Mouse (Mus musculus) kidney, embryonic 14.5 days (tissue): ENCODE results near the gene Tmprss3. TPM values are rescaled to one million over a fixed set of nuclear protein-coding genes. Genes with fewer than 3 reads are reported as not detected.

Source experiments
- ATAC-seq: fragments of 200-750 bp; cut with Nextera tagmentation; 2 replicates; pipeline ENCODE4 v1.8.0; 2017; ENCODE audit warnings: moderate number of reproducible peaks, mild to moderate bottlenecking, moderate TSS enrichment, moderate library complexity; ENCODE audit not compliant: low FRiP score, low TSS enrichment
- H3K27ac ChIP-seq: fragments of 300-500 bp; sonication (generic); 2 replicates; pipeline ENCODE4 v1.5.1; 2014; ENCODE audit warnings: low read depth, mild to moderate bottlenecking, low read length, moderate library complexity, mixed read lengths
- H3K27me3 ChIP-seq: fragments of 300-500 bp; sonication (generic); 2 replicates; pipeline ENCODE4 v1.6.1; 2014; ENCODE audit warnings: mild to moderate bottlenecking, low read length; ENCODE audit not compliant: control insufficient read depth, insufficient read depth
- H3K36me3 ChIP-seq: fragments of 300-500 bp; sonication (generic); 2 replicates; pipeline ENCODE4 v1.6.1; 2014; ENCODE audit warnings: low read length, mixed read lengths; ENCODE audit not compliant: control insufficient read depth, insufficient read depth
- H3K4me1 ChIP-seq: fragments of 300-500 bp; sonication (generic); 2 replicates; pipeline ENCODE4 v1.6.1; 2014; ENCODE audit warnings: low read length, mixed read lengths; ENCODE audit not compliant: control insufficient read depth, insufficient read depth
- H3K4me2 ChIP-seq: fragments of 300-500 bp; sonication (generic); replicated peaks from 2 replicates; pipeline ENCODE4 v1.6.1; 2014; ENCODE audit warnings: low read depth, mild to moderate bottlenecking, low read length
- H3K4me3 ChIP-seq: fragments of 300-500 bp; sonication (generic); 2 replicates; pipeline ENCODE4 v1.5.1; 2014; ENCODE audit warnings: mild to moderate bottlenecking, low read length
- H3K9ac ChIP-seq: fragments of 300-500 bp; sonication (generic); 2 replicates; pipeline ENCODE4 v1.6.1; 2014; ENCODE audit warnings: low read depth, mild to moderate bottlenecking, low read length, moderate library complexity
- H3K9me3 ChIP-seq: fragments of 300-500 bp; sonication (generic); 2 replicates; pipeline ENCODE4 v1.6.1; 2016; ENCODE audit warnings: low read length; ENCODE audit not compliant: control insufficient read depth
- WGBS: fragments of 180-500 bp; shearing (Covaris S2); extraction: QIAGEN DNeasy Blood & Tissue Kit; methylation state at CpG from one replicate; pipeline ENCODE4 v1.1.7; 2014; 5-methylcytosine and 5-hydroxymethylcytosine counted together
- polyA plus RNA-seq: library from polyadenylated mRNA; unstranded; fragments of >200 nt; fragmentation: Nextera tagmentation; extraction: Ambion mirVana; gene quantifications from 2 replicates; pipeline ENCODE4 v1.2.1, GENCODE M21; 2014

Gene Tmprss3
- not detected in 2 replicates for polyA plus RNA-seq

GRCm38 (mm10) chr17:31198877-31199276 is at the start of gene Tmprss3:
TSS of gene Tmprss3 (minus strand) at chr17:31198977.
- Histone ChIP-seq H3K4me2 (no peak within 1 kb of the TSS), H3K9me3 (no peaks in the 10 kb centered on the region), H3K4me3 (no peak within 1 kb of the TSS), H3K27ac (no peak within 1 kb of the TSS), H3K27me3 (no peaks in the 10 kb centered on the region), H3K9ac (no peak within 1 kb of the TSS), H3K4me1 (no peaks in the 10 kb centered on the region), H3K36me3 (no peaks in the 10 kb centered on the region)
- no peak for ATAC-seq
- WGBS, result 53% methylated on average over 11 of the region's 11 CpGs

- 31% methylated on average over 5 of the region's 5 CpGs for WGBS
- no peak overlapping the region for H3K9ac ChIP-seq
- no peaks in the 10 kb centered on the region for H3K9me3 ChIP-seq
- no peak overlapping the region for H3K4me3 ChIP-seq
- no peaks in the 10 kb centered on the region for H3K27me3 ChIP-seq
- H3K36me3 ChIP-seq, result no peaks in the 10 kb centered on the region
- no peak for ATAC-seq
- H3K4me2 ChIP-seq, result no peak overlapping the region
- no peak overlapping the region for H3K27ac ChIP-seq
- H3K4me1 ChIP-seq, result no peaks in the 10 kb centered on the region
Observed at GRCm38 (mm10) chr17:31247144-31247543, 48.4 kb upstream of the Tmprss3 start.

GRCm38 (mm10) chr17:31245321-31245720 is 46.5 kb upstream of the Tmprss3 start:
- Histone ChIP-seq H3K4me2 (no peak overlapping the region), H3K9ac (no peak overlapping the region), H3K36me3 (no peaks in the 10 kb centered on the region), H3K27me3 (no peaks in the 10 kb centered on the region), H3K9me3 (no peaks in the 10 kb centered on the region), H3K4me1 (no peaks in the 10 kb centered on the region), H3K4me3 (no peak overlapping the region), H3K27ac (no peak overlapping the region)
- WGBS, result 64% methylated on average over 5 of the region's 5 CpGs
- no peak for ATAC-seq

GRCm38 (mm10) chr17:31242764-31243163 is 44.0 kb upstream of the Tmprss3 start:
- no peaks in the 10 kb centered on the region for H3K36me3 ChIP-seq
- no peak overlapping the region for H3K27ac ChIP-seq
- H3K4me3 ChIP-seq, result no peak overlapping the region
- H3K4me1 ChIP-seq, result no peaks in the 10 kb centered on the region
- no peaks in the 10 kb centered on the region for H3K9me3 ChIP-seq
- no peak for ATAC-seq
- H3K4me2 ChIP-seq, result no peak overlapping the region
- WGBS, result 0% methylated on average over 1 of the region's 1 CpGs
- H3K9ac ChIP-seq, result no peak overlapping the region
- H3K27me3 ChIP-seq, result no peaks in the 10 kb centered on the region

- 88% methylated on average over 8 of the region's 8 CpGs for WGBS
- H3K4me2 ChIP-seq, result no peak overlapping the region
- H3K9ac ChIP-seq, result no peak overlapping the region
- no peaks in the 10 kb centered on the region for H3K9me3 ChIP-seq
- no peak for ATAC-seq
- no peaks in the 10 kb centered on the region for H3K4me1 ChIP-seq
- H3K4me3 ChIP-seq, result no peak overlapping the region
- H3K27me3 ChIP-seq, result no peaks in the 10 kb centered on the region
- no peaks in the 10 kb centered on the region for H3K36me3 ChIP-seq
- H3K27ac ChIP-seq, result no peak overlapping the region
Observed at GRCm38 (mm10) chr17:31241156-31241555, 42.4 kb upstream of the Tmprss3 start.

GRCm38 (mm10) chr17:31238234-31239020 is 39.6 kb upstream of the Tmprss3 start:
- 79% methylated on average over 7 of the region's 7 CpGs for WGBS
- H3K4me3 ChIP-seq, result no peak overlapping the region

GRCm38 (mm10) chr17:31235915-31236314 is 37.1 kb upstream of the Tmprss3 start:
- Histone ChIP-seq H3K9ac (no peak overlapping the region), H3K9me3 (no peaks in the 10 kb centered on the region), H3K36me3 (no peaks in the 10 kb centered on the region), H3K4me2 (no peak overlapping the region), H3K4me3 (no peak overlapping the region), H3K27me3 (no peaks in the 10 kb centered on the region), H3K4me1 (no peaks in the 10 kb centered on the region), H3K27ac (no peak overlapping the region)
- no peak for ATAC-seq
- WGBS, result 94% methylated on average over 1 of the region's 1 CpGs

More at GRCm38 (mm10) chr17:31238234-31239020, 39.6 kb upstream of the Tmprss3 start:
- no peaks in the 10 kb centered on the region for H3K9me3 ChIP-seq
- no peak for ATAC-seq
- no peaks in the 10 kb centered on the region for H3K36me3 ChIP-seq
- no peak overlapping the region for H3K27ac ChIP-seq
- no peaks in the 10 kb centered on the region for H3K27me3 ChIP-seq
- no peak overlapping the region for H3K4me2 ChIP-seq
- H3K9ac ChIP-seq, result no peak overlapping the region
- no peaks in the 10 kb centered on the region for H3K4me1 ChIP-seq

- ATAC-seq, result no peak
- 47% methylated on average over 8 of the region's 8 CpGs for WGBS
- no peak overlapping the region for H3K27ac ChIP-seq
Observed at GRCm38 (mm10) chr17:31232251-31233010, 33.7 kb upstream of the Tmprss3 start.

GRCm38 (mm10) chr17:31231780-31232179 is 33.0 kb upstream of the Tmprss3 start:
- Histone ChIP-seq H3K27me3 (no peaks in the 10 kb centered on the region), H3K27ac (no peak overlapping the region), H3K4me2 (no peak overlapping the region), H3K36me3 (no peaks in the 10 kb centered on the region), H3K4me1 (no peaks in the 10 kb centered on the region), H3K9ac (no peak overlapping the region), H3K9me3 (no peaks in the 10 kb centered on the region), H3K4me3 (no peak overlapping the region)
- WGBS, result 73% methylated on average over 6 of the region's 6 CpGs
- ATAC-seq, result no peak

More at GRCm38 (mm10) chr17:31232251-31233010, 33.7 kb upstream of the Tmprss3 start:
- H3K9ac ChIP-seq, result no peak overlapping the region
- H3K9me3 ChIP-seq, result no peaks in the 10 kb centered on the region
- H3K4me1 ChIP-seq, result no peaks in the 10 kb centered on the region
- H3K4me3 ChIP-seq, result no peak overlapping the region
- H3K27me3 ChIP-seq, result no peaks in the 10 kb centered on the region
- no peak overlapping the region for H3K4me2 ChIP-seq
- H3K36me3 ChIP-seq, result no peaks in the 10 kb centered on the region
